Mouse (Mus musculus) ES-E14 (cell line): ENCODE measurements around the gene Cd4.

Experiments
- HCFC1 ChIP-seq: IDR thresholded peaks from 2 replicates; pipeline ENCODE4 v1.6.1; 2012; ENCODE audit warnings: low read length, inconsistent platforms, borderline replicate concordance; ENCODE audit not compliant: insufficient read depth
- MAFK ChIP-seq: IDR thresholded peaks from 2 replicates; pipeline ENCODE4 v1.6.1; 2014; ENCODE audit warnings: mild to moderate bottlenecking, low read depth, low read length, inconsistent platforms; ENCODE audit not compliant: insufficient read depth
- ZC3H11A ChIP-seq: IDR thresholded peaks from 2 replicates; pipeline ENCODE4 v1.6.1; 2012; ENCODE audit warnings: low read depth, mild to moderate bottlenecking, inconsistent platforms, low read length, borderline replicate concordance
- ZNF384 ChIP-seq: IDR thresholded peaks from 2 replicates; pipeline ENCODE4 v1.6.1; 2012; ENCODE audit warnings: low read depth, low read length, inconsistent platforms

GRCm38 (mm10) chr6:124930231-124930630 lies 42.2 kb upstream of the Cd4 start:
- no peak for TF ChIP-seq ZNF384
- no peak for TF ChIP-seq ZC3H11A
- no peak for TF ChIP-seq MAFK
- TF ChIP-seq HCFC1, result no peak
